Mouse (Mus musculus) midbrain, embryonic 10.5 days (tissue): Measurements from ENCODE around the gene Armc12. TPM values are rescaled to one million over a fixed set of nuclear protein-coding genes. Genes with fewer than 3 reads are reported as not detected.
"Not testable (repeated sequence)": the region's sequence is repeated elsewhere in the genome, so short reads cannot be mapped to it uniquely, and the experiment has no call there.

Experiments
- DNase-seq: peaks from one replicate; pipeline ENCODE4 v3.0.0-alpha.2; 2017; ENCODE audit warnings: low spot score
- H3K27ac ChIP-seq: fragments of 300-500 bp; sonication (generic); replicated peaks from 2 replicates; pipeline ENCODE4 v1.5.1; 2016; ENCODE audit warnings: mild to moderate bottlenecking
- H3K27me3 ChIP-seq: fragments of 300-500 bp; sonication (generic); 2 replicates; pipeline ENCODE4 v1.6.1; 2016; ENCODE audit warnings: low read depth, mild to moderate bottlenecking; ENCODE audit not compliant: poor library complexity, severe bottlenecking
- H3K36me3 ChIP-seq: fragments of 300-500 bp; sonication (generic); 2 replicates; pipeline ENCODE4 v1.6.1; 2016; ENCODE audit warnings: mild to moderate bottlenecking, moderate library complexity
- H3K4me1 ChIP-seq: fragments of 300-500 bp; sonication (generic); 2 replicates; pipeline ENCODE4 v1.6.1; 2016
- H3K4me3 ChIP-seq: fragments of 300-500 bp; sonication (generic); 2 replicates; pipeline ENCODE4 v1.5.1; 2016; ENCODE audit warnings: mild to moderate bottlenecking, moderate library complexity
- H3K9me3 ChIP-seq: fragments of 300-500 bp; sonication (generic); replicated peaks from 2 replicates; pipeline ENCODE4 v1.6.1; 2016; ENCODE audit warnings: mild to moderate bottlenecking
- WGBS: fragments of 180-500 bp; shearing (Covaris S2); methylation state at CpG from one replicate; pipeline ENCODE4 v1.1.7; 2016; 5-methylcytosine and 5-hydroxymethylcytosine counted together
- polyA plus RNA-seq: library from polyadenylated mRNA; unstranded; fragments of >200 nt; fragmentation: Nextera tagmentation; extraction: Ambion mirVana; gene quantifications from 2 replicates; pipeline ENCODE4 v1.2.1, GENCODE M21; 2016

The Armc12 gene
- polyA plus RNA-seq, 1 experiment from 2014 or later: not detected

- Histone ChIP-seq H3K27ac (no peak overlapping the region), H3K9me3 (no peaks in the 10 kb centered on the region), H3K4me3 (0 out of 2 replicates have a peak overlapping the region, but pooled peaks have one; percentile 11)
These were observed 22.6 kb downstream of the Armc12 start for GRCm38 (mm10) chr17:28553040-28553793.

DNA sequence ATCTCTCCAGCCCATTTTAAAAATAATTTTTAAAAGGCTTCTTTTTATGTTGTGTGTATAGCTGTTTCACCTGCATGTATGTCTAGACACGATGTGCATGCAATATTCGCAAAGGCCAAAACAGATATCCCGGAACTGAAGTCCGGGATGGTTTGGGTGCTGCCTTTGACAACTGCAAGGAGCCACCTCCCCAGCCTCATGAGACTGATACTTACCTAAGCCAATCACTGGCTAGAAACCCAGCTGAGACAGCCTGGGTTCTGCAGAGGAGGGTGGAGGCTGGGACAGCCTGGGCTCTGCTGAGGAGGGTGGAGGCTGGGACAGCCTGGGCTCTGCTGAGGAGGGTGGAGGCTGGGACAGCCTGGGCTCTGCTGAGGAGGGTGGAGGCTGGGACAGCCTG is 23.4 kb downstream of the Armc12 start:
- 93% methylated on average over 4 of the region's 4 CpGs for WGBS
- not testable (repeated sequence) for H3K9me3 ChIP-seq, DNase-seq, H3K27me3 ChIP-seq, H3K4me3 ChIP-seq, H3K36me3 ChIP-seq, H3K27ac ChIP-seq
- peaks cover 31% of the 10 kb centered on the region for H3K4me1 ChIP-seq

More at GRCm38 (mm10) chr17:28553040-28553793, 22.6 kb downstream of the Armc12 start:
- 8% methylated on average over 14 of the region's 14 CpGs for WGBS
- peak; percentile 75 for DNase-seq
- Histone ChIP-seq H3K36me3 (no peaks in the 10 kb centered on the region), H3K4me1 (peaks cover 31% of the 10 kb centered on the region), H3K27me3 (no peaks in the 10 kb centered on the region)

DNA sequence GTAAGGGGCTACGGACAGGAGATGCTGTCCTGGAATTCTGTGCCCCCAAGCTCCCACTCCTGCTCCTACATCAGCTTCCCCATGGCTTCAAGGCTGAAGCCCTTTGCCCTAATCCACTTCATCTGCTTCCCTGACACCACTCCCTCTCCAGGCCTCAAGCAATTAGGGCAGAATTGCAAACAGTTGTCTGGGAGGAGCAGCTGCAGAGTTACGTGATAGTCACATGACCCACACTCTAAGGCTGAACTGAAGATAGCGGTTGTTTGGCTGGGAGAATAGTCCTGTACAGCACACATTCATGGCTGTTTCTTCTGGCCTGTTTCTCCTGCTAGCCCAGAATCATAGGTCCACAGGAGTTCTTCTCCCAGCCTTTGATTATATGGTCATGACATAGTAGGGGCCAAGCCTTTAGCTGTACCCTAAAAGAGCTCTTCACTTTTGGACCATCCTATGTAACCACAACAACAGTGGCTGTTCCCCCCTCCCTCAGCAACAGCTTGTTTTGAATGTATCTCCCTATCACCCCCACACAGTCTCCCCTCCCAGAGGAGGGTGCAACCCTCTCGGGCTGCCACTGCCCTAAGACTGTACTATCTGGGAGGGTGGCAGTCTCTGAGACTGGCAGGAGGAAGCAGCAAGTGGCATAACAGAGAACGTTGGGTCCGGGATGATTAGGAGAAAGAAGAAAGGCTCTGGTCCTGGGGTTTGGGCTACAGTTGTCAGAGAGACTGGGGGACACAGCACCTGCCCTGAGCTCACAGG is 26.2 kb downstream of the Armc12 start:
- Histone ChIP-seq H3K4me3 (no peak overlapping the region), H3K27me3 (no peaks in the 10 kb centered on the region), H3K9me3 (no peaks in the 10 kb centered on the region), H3K4me1 (peaks cover 35% of the 10 kb centered on the region), H3K27ac (0 out of 2 replicates have a peak overlapping the region, but pooled peaks have one; percentile 38), H3K36me3 (no peaks in the 10 kb centered on the region)
- 68% methylated on average over 6 of the region's 6 CpGs for WGBS
- no peak for DNase-seq

DNA sequence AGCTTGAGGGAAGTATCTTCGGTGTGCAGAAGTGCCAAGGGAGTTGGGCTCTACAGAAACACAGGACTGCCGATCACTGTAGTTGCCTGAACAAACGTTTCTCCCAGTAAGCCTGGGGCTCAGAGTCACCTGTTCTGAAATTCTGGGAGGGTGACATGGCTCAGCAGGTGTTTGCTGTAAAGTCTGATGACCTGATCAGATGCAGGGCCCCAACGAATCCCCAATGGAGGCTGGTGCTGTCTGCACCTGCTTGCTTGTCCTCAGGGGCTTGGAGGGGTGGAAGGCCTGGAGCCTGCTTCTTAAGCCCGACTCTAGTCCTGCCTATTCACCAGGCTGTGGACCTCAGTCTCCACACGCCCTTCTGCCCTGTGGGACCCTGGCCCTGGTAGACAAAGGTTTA is 27.2 kb downstream of the Armc12 start:
- H3K27ac ChIP-seq: no peak overlapping the region
- WGBS: 81% methylated on average over 6 of the region's 6 CpGs
- no peak for DNase-seq
- peaks cover 34% of the 10 kb centered on the region for H3K4me1 ChIP-seq
- no peaks in the 10 kb centered on the region for H3K9me3 ChIP-seq
- no peaks in the 10 kb centered on the region for H3K36me3 ChIP-seq
- H3K27me3 ChIP-seq: no peaks in the 10 kb centered on the region
- H3K4me3 ChIP-seq: no peak overlapping the region

DNA sequence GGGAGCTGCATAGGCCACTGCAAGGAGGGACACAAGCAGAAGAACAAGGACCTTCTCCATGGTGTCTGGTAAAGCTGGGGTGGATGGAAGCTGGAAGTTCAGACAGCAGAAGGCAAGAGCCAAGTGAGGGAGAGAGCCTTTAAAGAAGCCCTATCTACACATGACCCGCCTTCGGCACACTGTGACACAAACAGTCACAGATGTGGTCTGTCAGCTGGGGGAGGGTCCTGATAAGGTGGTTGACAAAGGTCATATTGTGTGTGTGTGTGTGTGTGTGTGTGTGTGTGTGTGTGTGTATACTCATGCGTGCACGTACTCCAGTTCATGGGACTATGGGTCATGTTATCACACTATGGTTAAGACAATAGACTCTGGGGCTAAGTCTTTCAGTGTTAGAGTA is 30.0 kb downstream of the Armc12 start, which contains the start of gene Clps:
Gene Clps, minus strand, starts transcription at position 169 of the 400 bp plus-strand sequence.
- Histone ChIP-seq H3K4me1 (peaks cover 23% of the 10 kb centered on the region), H3K4me3 (no peak within 1 kb of the TSS), H3K27ac (no peak within 1 kb of the TSS), H3K36me3 (no peaks in the 10 kb centered on the region), H3K9me3 (no peaks in the 10 kb centered on the region), H3K27me3 (no peaks in the 10 kb centered on the region)
- WGBS: 90% methylated on average over 4 of the region's 4 CpGs
- DNase-seq: no peak

DNA sequence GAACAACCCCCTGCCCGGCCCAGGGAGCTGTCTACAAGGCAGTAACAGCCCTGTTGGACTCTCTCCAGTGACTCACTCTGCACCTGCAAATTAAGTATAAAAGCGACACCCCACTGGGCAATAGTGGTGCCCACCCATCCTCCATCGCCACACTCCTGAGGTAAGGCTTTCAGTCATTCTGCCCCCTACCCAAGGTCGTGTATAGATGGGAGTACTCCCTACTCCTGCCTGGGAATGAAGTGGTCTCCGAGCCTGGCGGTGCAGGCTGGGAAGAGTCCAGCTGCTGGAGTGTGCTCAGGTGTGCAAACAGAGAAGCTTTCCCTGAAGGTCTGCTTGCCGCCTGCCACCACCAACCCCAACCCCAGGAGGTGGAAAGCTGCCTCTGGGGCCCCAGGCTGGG is 31.0 kb downstream of the Armc12 start:
- Histone ChIP-seq H3K27me3 (no peaks in the 10 kb centered on the region), H3K9me3 (no peaks in the 10 kb centered on the region), H3K4me3 (no peak overlapping the region), H3K27ac (no peak overlapping the region), H3K36me3 (no peaks in the 10 kb centered on the region), H3K4me1 (peaks cover 13% of the 10 kb centered on the region)
- 67% methylated on average over 7 of the region's 7 CpGs for WGBS
- DNase-seq: no peak

- no peaks in the 10 kb centered on the region for H3K27me3 ChIP-seq
- H3K4me3 ChIP-seq: no peak overlapping the region
- 0 out of 2 replicates have a peak, but pooled peaks cover 8% of the 10 kb centered on the region for H3K4me1 ChIP-seq
- H3K36me3 ChIP-seq: no peaks in the 10 kb centered on the region
- no peaks in the 10 kb centered on the region for H3K9me3 ChIP-seq
- no peak overlapping the region for H3K27ac ChIP-seq
- DNase-seq: no peak
These were observed 34.6 kb downstream of the Armc12 start for GRCm38 (mm10) chr17:28565181-28565580.

DNA sequence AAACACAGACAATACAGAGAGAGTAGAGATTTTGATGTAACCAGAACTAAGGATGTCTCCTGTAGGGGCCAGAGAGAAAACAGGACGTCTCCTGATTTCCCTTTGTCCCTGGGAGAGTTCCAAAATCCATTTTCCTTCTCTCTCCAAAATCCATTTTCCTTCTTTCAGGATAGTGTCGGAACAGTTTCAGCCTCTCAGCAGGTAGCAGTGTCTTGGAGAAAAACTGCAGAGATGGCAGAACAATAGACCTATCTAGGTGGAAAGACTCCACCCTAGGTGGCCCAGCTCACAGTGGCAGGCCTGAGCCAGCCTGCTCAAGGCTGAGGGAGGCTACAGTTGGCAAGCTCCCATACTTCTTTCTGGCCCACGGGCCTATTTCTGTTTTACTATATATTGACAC is 36.9 kb downstream of the Armc12 start:
- no peaks in the 10 kb centered on the region for H3K27me3 ChIP-seq
- no peaks in the 10 kb centered on the region for H3K4me1 ChIP-seq
- no peaks in the 10 kb centered on the region for H3K9me3 ChIP-seq
- H3K4me3 ChIP-seq: no peak overlapping the region
- WGBS: 21% methylated on average over 3 of the region's 3 CpGs
- no peak overlapping the region for H3K27ac ChIP-seq
- DNase-seq: no peak
- no peaks in the 10 kb centered on the region for H3K36me3 ChIP-seq

- DNase-seq: no peak
- Histone ChIP-seq H3K27me3 (no peaks in the 10 kb centered on the region), H3K4me3 (no peak overlapping the region), H3K4me1 (peaks cover 11% of the 10 kb centered on the region), H3K9me3 (no peaks in the 10 kb centered on the region), H3K27ac (no peak overlapping the region), H3K36me3 (no peaks in the 10 kb centered on the region)
- WGBS: 84% methylated on average over 3 of the region's 3 CpGs
These were observed 41.3 kb downstream of the Armc12 start for GRCm38 (mm10) chr17:28571868-28572267.

DNA sequence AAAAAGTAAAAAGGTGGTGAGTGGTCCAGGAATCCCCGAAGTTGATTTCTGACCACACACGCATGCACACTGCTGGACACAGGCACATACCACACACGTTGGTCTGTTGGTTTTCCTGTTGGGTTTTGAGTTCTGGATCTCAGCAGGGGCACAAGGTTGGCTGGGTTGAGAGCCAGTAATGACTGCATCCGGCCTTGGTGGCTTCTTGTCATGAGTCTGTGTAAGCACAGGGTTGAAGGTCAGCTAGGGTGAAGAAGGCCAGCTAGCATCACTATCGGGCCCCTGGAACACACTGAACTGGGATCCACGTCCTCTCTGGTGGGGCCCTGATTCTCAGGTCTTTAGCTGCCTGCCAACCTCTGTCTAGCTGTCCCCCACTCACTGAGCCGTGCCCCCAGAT is 41.9 kb downstream of the Armc12 start:
- DNase-seq: no peak
- Histone ChIP-seq H3K4me1 (peaks cover 11% of the 10 kb centered on the region), H3K9me3 (no peaks in the 10 kb centered on the region), H3K36me3 (no peaks in the 10 kb centered on the region), H3K27me3 (no peaks in the 10 kb centered on the region), H3K27ac (no peak overlapping the region), H3K4me3 (no peak overlapping the region)
- 83% methylated on average over 7 of the region's 7 CpGs for WGBS

DNA sequence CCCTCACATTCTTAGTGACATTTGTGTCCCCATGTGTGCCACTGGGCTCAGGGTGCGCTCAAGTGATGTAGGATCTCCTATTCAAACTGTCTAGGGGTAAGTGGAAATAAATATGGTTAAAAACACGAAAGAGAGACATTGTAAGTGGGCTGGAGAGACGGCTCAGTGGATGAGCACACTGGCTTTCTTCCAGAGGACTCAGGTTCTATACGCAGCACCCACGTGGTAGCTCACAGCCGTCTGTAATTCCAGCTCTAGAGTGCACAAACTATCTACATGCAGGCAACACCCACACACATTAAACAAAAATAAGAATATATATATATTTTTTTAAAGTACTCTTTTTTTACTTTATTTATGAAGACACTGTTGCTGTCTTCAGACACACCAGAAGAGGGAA is 42.3 kb downstream of the Armc12 start:
- no peaks in the 10 kb centered on the region for H3K27me3 ChIP-seq
- no peaks in the 10 kb centered on the region for H3K9me3 ChIP-seq
- no peaks in the 10 kb centered on the region for H3K36me3 ChIP-seq
- no peak overlapping the region for H3K4me3 ChIP-seq
- H3K27ac ChIP-seq: no peak overlapping the region
- peaks cover 11% of the 10 kb centered on the region for H3K4me1 ChIP-seq
- 89% methylated on average over 6 of the region's 6 CpGs for WGBS
- no peak for DNase-seq

GRCm38 (mm10) chr17:28575244-28576125 is 44.9 kb downstream of the Armc12 start, which contains the start of gene Lhfpl5:
Gene Lhfpl5, plus strand, starts transcription at chr17:28575641.
- no peaks in the 10 kb centered on the region for H3K27me3 ChIP-seq
- DNase-seq: peak; percentile 79
- peak within 1 kb of the TSS; percentile 51 for H3K4me3 ChIP-seq
- no peaks in the 10 kb centered on the region for H3K9me3 ChIP-seq
- H3K4me1 ChIP-seq: peaks cover 14% of the 10 kb centered on the region
- WGBS: 17% methylated on average over 50 of the region's 50 CpGs
- no peak within 1 kb of the TSS for H3K27ac ChIP-seq
- H3K36me3 ChIP-seq: no peaks in the 10 kb centered on the region
